Mouse (Mus musculus) small intestine, adult 10 weeks (tissue): ENCODE measurements around the gene Dyrk1b. TPM values are rescaled to one million over a fixed set of nuclear protein-coding genes. Genes with fewer than 3 reads are reported as not detected.

Experiments used
- polyA plus RNA-seq: library from polyadenylated mRNA; stranded (reverse); fragments of 350-450 nt; fragmentation: Illumina TruSeq; extraction: RNeasy Lipid Tissue Mini Kit (QIAGEN cat#74804); gene quantifications from one replicate; pipeline ENCODE4 v1.2.3, GENCODE M21; 2014; ENCODE audit warnings: low replicate concordance

The Dyrk1b gene
- polyA plus RNA-seq, result 0.19 TPM

DNA sequence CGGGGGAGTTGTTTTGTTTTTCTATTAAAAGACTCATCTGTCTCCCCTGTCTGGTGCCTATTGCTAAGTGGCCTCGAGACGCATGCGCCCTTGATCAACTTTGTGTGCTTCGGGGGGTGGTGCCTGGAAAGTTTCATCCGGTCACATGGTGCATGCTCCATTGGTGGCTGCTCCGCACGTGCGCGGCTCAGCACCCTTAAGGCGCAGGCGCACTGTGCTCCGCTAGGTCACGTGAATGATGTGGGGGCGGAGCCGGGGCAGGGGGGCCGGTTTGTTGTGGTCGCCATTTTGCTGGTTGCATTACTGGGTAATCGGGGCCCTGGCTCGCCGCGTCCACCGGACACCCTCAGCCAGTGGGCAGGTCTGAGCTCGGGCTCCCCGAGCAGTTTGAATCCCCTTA lies at the start of gene Dyrk1b:
Gene Dyrk1b (plus strand): TSS at position 242 of the 400 bp plus-strand sequence.

GRCm38 (mm10) chr7:28169489-28170422 lies 9.5 kb upstream of the Dyrk1b start, which contains the start of gene Fbl:
Gene Fbl, plus strand, starts transcription at chr7:28169710.

Other genes with a start within 250 kb of the Dyrk1b start
- gene Zfp780b, start 200.3 kb upstream of the Dyrk1b start, polyA plus RNA-seq, result 16.6 TPM
- gene Zfp850, start 165.4 kb upstream of the Dyrk1b start, polyA plus RNA-seq, result 4.5 TPM
- gene Psmc4, start 129.4 kb upstream of the Dyrk1b start, polyA plus RNA-seq, result 15.1 TPM
- gene Fcgbp, start 108.2 kb upstream of the Dyrk1b start, polyA plus RNA-seq, result 12.5 TPM
- not detected for gene 9530053A07Rik, start 50.0 kb upstream of the Dyrk1b start, polyA plus RNA-seq
- gene Fbl, start 9.8 kb upstream of the Dyrk1b start, polyA plus RNA-seq, result 9.7 TPM
- gene Eid2, start 88.4 kb downstream of the Dyrk1b start, polyA plus RNA-seq, result 1.9 TPM
- gene Eid2b, start 98.3 kb downstream of the Dyrk1b start, polyA plus RNA-seq, result 5.1 TPM
- gene Selenov, start 111.7 kb downstream of the Dyrk1b start, polyA plus RNA-seq, result not detected
- not detected for gene Dll3, start 122.8 kb downstream of the Dyrk1b start, polyA plus RNA-seq
- 3.6 TPM for gene Timm50, start 132.6 kb downstream of the Dyrk1b start, polyA plus RNA-seq
- 17.7 TPM for gene Supt5, start 159.3 kb downstream of the Dyrk1b start, polyA plus RNA-seq
- gene Rps16, start 171.2 kb downstream of the Dyrk1b start, polyA plus RNA-seq, result 88.0 TPM
- 1.4 TPM for gene Plekhg2, start 193.1 kb downstream of the Dyrk1b start, polyA plus RNA-seq
- gene Zfp36, start 200.8 kb downstream of the Dyrk1b start, polyA plus RNA-seq, result 49.2 TPM
- gene Med29, start 213.2 kb downstream of the Dyrk1b start, polyA plus RNA-seq, result 1.0 TPM
- 41.1 TPM for gene Paf1, start 213.5 kb downstream of the Dyrk1b start, polyA plus RNA-seq